Mouse (Mus musculus): Measurements from ENCODE around the gene Mrps18c. TPM values are rescaled to one million over a fixed set of nuclear protein-coding genes. Genes with fewer than 3 reads are reported as not detected.

The Mrps18c gene
- total and polyA plus RNA-seq, 3 experiments = 135 TPM; not detected in 1

DNA sequence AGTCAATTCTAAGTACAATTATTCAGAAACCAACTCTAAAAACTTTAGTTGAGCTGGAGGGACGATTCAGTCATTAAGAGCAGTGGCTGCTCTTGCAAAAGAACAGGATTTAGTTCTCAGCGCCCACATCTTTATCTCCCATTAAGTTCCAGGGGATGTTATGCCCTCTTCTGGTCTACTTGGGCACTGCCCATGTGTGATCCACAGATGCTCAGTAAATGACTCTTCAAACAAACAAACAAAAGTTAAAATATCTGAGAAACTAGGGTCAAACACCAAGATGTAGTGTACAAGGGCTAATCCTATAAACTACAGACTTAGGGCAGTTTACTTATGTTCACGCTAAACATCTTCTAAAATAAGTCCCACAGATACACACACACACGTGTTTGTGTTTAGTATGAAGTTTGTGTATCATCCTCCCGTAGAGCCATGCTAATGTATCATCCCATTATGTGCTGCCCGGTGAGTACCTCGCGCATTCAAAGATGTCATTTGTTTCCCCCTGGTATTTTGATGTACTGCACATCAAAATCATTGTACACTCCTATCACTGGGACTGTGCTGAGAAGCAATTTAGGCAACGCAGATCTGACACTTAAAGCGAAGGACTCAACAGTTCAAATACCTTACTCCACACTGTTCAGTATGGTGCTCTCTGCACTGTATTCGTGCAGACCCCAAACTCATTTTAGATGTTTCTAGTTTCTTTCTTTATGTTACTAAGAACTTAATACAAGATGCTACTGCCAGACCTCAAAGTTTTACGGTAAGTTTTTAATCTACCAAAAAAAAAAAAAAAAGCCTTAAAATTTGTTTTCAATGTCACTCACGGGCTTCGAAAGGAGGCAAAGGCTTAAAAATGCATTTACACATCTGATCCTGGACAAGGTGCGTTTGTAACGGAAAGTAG, 21.4 kb downstream of the Mrps18c start:
- Histone ChIP-seq H3K4me3 (ENCODE audit: control insufficient read depth in 1 of 2, insufficient read depth in 1 of 2, low read depth in 2 of 2, low read length in 2 of 2) (peak overlapping the region; percentile 92 to 98), H3K4me1 (ENCODE audit: control insufficient read depth in 1 of 2, insufficient read depth in 2 of 2, low read length in 2 of 2) (peaks cover 0 to 3% of the 10 kb centered on the region in 2 experiments; a peak in 1 of 4 replicates), H3K9me3 (replicated peaks; ENCODE audit: insufficient read depth, low read length) (no peaks in the 10 kb centered on the region), H3K36me3 (ENCODE audit: control insufficient read depth in 1 of 2, insufficient read depth in 2 of 2, low read length in 2 of 2) (peaks cover 8 to 12% of the 10 kb centered on the region in 2 experiments), H3K27ac (ENCODE audit: control insufficient read depth, low read depth, low read length) (peak overlapping the region; percentile 88), H3K27me3 (ENCODE audit: control insufficient read depth in 1 of 2, insufficient read depth in 2 of 2, low read length in 2 of 2) (no peaks in the 10 kb centered on the region), H3K79me2 (ENCODE audit: control insufficient read depth, insufficient read depth, low read length, poor library complexity) (peaks cover 12% of the 10 kb centered on the region), H3K9ac (ENCODE audit: control insufficient read depth, low read depth, low read length, poor library complexity, severe bottlenecking) (peak overlapping the region; percentile 100)
- peak; percentile 86 for DNase-seq (ENCODE audit: low read depth, low spot score)
- TF ChIP-seq ETS1 (IDR thresholded peaks at IDR 0.05; ENCODE audit: low read depth, low read length) (0 out of 2 replicates have a peak, but pooled peaks have one; percentile 13), MYC (IDR thresholded peaks at IDR 0.05; ENCODE audit: low read depth, low read length) (peak; percentile 83), ZMIZ1 (IDR thresholded peaks at IDR 0.05; ENCODE audit: low read depth, low read length) (no peak), NELFE (IDR thresholded peaks at IDR 0.05; ENCODE audit: low read depth, low read length) (no peak), SMC3 (IDR thresholded peaks at IDR 0.05; ENCODE audit: low read depth, low read length) (peak; percentile 38), KAT2A (conservative IDR thresholded peaks at IDR 0.05; ENCODE audit: low read depth, low read length) (no peak), ZKSCAN1 (IDR thresholded peaks at IDR 0.05; ENCODE audit: low read depth, low read length) (no peak), ZNF384 (IDR thresholded peaks at IDR 0.05; ENCODE audit: low read depth, low read length) (peak; percentile 32; the same call in 1 of the 2 replicates), BHLHE40 (IDR thresholded peaks at IDR 0.05; ENCODE audit: borderline replicate concordance, low read depth, low read length) (no peak; the same call in 1 of the 2 replicates), POLR2A (IDR thresholded peaks at IDR 0.05; ENCODE audit: control insufficient read depth in 1 of 2, insufficient read depth in 1 of 2, low read depth in 1 of 2, low read length in 2 of 2, poor library complexity in 1 of 2) (no peak), GATA1 (IDR thresholded peaks at IDR 0.05; ENCODE audit: low read depth, low read length) (peak; percentile 56), CHD1 (IDR thresholded peaks at IDR 0.05; ENCODE audit: low read depth, low read length) (0 out of 2 replicates have a peak, but pooled peaks have one; percentile 1), TCF12 (IDR thresholded peaks at IDR 0.05; ENCODE audit: low read depth, low read length) (no peak), CTCF (IDR thresholded peaks at IDR 0.05 in 2 of 3, conservative IDR thresholded peaks at IDR 0.05 in 1 of 3; ENCODE audit: control insufficient read depth in 1 of 3, insufficient read depth in 1 of 3, low read depth in 2 of 3, low read length in 3 of 3, poor library complexity in 1 of 3, severe bottlenecking in 1 of 3) (peak; percentile 36 to 64 (median 41)), E2F4 (IDR thresholded peaks at IDR 0.05; ENCODE audit: borderline replicate concordance, low read depth, low read length) (no peak), MEF2A (IDR thresholded peaks at IDR 0.05; ENCODE audit: extremely low read depth, insufficient replicate concordance, low read depth, low read length, poor library complexity, severe bottlenecking) (no peak), RCOR1 (IDR thresholded peaks at IDR 0.05; ENCODE audit: low read depth, low read length) (no peak), MAX (IDR thresholded peaks at IDR 0.05; ENCODE audit: low read length) (peak; percentile 75), RAD21 (IDR thresholded peaks at IDR 0.05; ENCODE audit: low read depth, low read length) (peak; percentile 35), SIN3A (IDR thresholded peaks at IDR 0.05; ENCODE audit: low read length) (peak; percentile 16; the same call in 1 of the 2 replicates), GABPA (IDR thresholded peaks at IDR 0.05; ENCODE audit: low read depth, low read length) (no peak), MXI1 (IDR thresholded peaks at IDR 0.05; ENCODE audit: low read depth, low read length) (peak; percentile 91), ZC3H11A (IDR thresholded peaks at IDR 0.05; ENCODE audit: low read depth, low read length) (no peak), POLR2AphosphoS5 (IDR thresholded peaks at IDR 0.05; ENCODE audit: borderline replicate concordance, low read depth, low read length) (no peak)

Data from MEL (cell line).